Mouse (Mus musculus) olfactory bulb, adult 2 months (tissue): ENCODE measurements around the gene Snorc. TPM values are rescaled to one million over a fixed set of nuclear protein-coding genes. Genes with fewer than 3 reads are reported as not detected.
A peak's percentile ranks its signal among the peaks of the same experiment; 100 is the strongest.
"Not testable (repeated sequence)": the region's sequence is repeated elsewhere in the genome, so short reads cannot be mapped to it uniquely, and the experiment has no call there.

Experiments used
- H3K27ac ChIP-seq: fragments of 200-500 bp; 2 replicates; pipeline ENCODE4 v1.5.1; 2012; ENCODE audit warnings: low read depth, low read length; ENCODE audit not compliant: insufficient read depth
- H3K4me1 ChIP-seq: fragments of 200-500 bp; 2 replicates; pipeline ENCODE4 v1.6.1; 2012; ENCODE audit warnings: low read length; ENCODE audit not compliant: control insufficient read depth, insufficient read depth
- H3K4me3 ChIP-seq: fragments of 200-500 bp; 2 replicates; pipeline ENCODE4 v1.5.1; 2012; ENCODE audit warnings: mild to moderate bottlenecking, low read depth, low read length, moderate library complexity; ENCODE audit not compliant: insufficient read depth
- CTCF ChIP-seq: fragments of 200-500 bp; IDR thresholded peaks from 2 replicates; pipeline ENCODE4 v1.5.1; 2012; ENCODE audit warnings: low read depth, mild to moderate bottlenecking, low read length, moderate library complexity; ENCODE audit not compliant: insufficient read depth
- POLR2A ChIP-seq: fragments of 200-500 bp; IDR thresholded peaks from 2 replicates; pipeline ENCODE4 v1.6.1; 2012; ENCODE audit warnings: mild to moderate bottlenecking, low read depth, low read length, moderate library complexity; ENCODE audit not compliant: insufficient read depth
- WGBS: fragments of 180-500 bp; shearing (Covaris S2); methylation state at CpG from one replicate; pipeline ENCODE4 v1.1.7; 2018; 5-methylcytosine and 5-hydroxymethylcytosine counted together
- polyA plus RNA-seq: library from polyadenylated mRNA; stranded (reverse); fragments of >200 nt; gene quantifications from 2 replicates; pipeline ENCODE4 v1.2.4, GENCODE M21; 2012; ENCODE audit warnings: low replicate concordance; ENCODE audit not compliant: missing spikeins, insufficient read depth, insufficient read length

The Snorc gene
- polyA plus RNA-seq: not detected in 2 replicates

GRCm38 (mm10) chr1:87469971-87470370 lies at the start of gene Snorc:
Gene Snorc, plus strand, starts transcription at chr1:87470271.
- WGBS: 44% methylated on average over 8 of the region's 10 CpGs
- not testable (repeated sequence) for H3K4me1 ChIP-seq, H3K4me3 ChIP-seq, H3K27ac ChIP-seq

DNA sequence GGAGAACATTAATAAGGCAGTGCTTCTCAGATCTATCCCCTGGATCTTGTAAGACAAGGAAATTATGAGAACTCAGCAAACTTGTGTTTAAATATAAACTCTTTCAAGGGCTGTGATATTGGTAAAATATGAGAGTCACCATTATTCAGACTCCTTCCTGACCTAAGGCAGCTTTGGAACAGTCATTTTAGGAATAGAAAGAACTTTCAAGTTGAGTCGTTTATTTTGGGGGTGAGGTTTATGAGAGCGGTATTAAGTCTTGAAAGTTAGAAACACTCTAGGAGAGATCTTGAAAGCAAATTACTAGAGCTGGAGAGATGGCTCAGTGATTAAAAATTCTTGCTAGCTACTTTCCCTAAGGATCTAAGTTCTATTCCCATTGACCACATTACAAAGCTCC lies 34.9 kb upstream of the Snorc start:
- no peaks in the 10 kb centered on the region for H3K4me1 ChIP-seq
- WGBS: 91% methylated on average over 2 of the region's 2 CpGs
- H3K27ac ChIP-seq: no peak overlapping the region
- no peak overlapping the region for H3K4me3 ChIP-seq
- no peak for TF ChIP-seq POLR2A
- no peak for TF ChIP-seq CTCF

DNA sequence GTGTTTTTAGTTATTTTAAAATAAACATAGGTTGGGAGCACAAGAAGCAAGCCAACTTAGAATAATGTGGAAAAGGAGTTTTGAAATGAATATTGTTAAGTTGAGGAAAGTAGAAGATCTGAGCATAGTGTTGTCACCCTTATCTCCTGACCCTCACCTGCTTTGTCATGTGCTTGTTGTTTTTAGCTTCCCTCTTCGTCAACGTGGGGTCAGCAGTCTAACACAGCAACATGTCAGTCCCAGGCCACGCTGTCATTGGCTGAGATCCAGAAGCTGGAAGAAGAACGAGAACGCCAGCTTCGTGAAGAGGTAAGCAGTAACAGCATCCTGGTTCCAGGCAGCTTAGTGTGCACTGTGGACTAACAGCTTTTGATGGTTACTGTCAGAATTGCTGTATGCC lies 33.5 kb upstream of the Snorc start:
- Histone ChIP-seq H3K27ac (no peak overlapping the region), H3K4me1 (no peaks in the 10 kb centered on the region), H3K4me3 (no peak overlapping the region)
- no peak for TF ChIP-seq CTCF
- no peak for TF ChIP-seq POLR2A
- 73% methylated on average over 6 of the region's 6 CpGs for WGBS

GRCm38 (mm10) chr1:87447183-87448104 lies 22.6 kb upstream of the Snorc start:
- no peak overlapping the region for H3K27ac ChIP-seq
- TF ChIP-seq CTCF: peak; percentile 40; the same call in 1 of the 2 replicates
- no peak for TF ChIP-seq POLR2A
- WGBS: 38% methylated on average over 5 of the region's 5 CpGs
- H3K4me1 ChIP-seq: no peaks in the 10 kb centered on the region
- no peak overlapping the region for H3K4me3 ChIP-seq

- WGBS: 83% methylated on average over 4 of the region's 4 CpGs
- Histone ChIP-seq H3K27ac (no peak overlapping the region), H3K4me3 (no peak overlapping the region), H3K4me1 (no peaks in the 10 kb centered on the region)
- no peak for TF ChIP-seq CTCF
- no peak for TF ChIP-seq POLR2A
Measured at GRCm38 (mm10) chr1:87449432-87449831, 20.6 kb upstream of the Snorc start.

GRCm38 (mm10) chr1:87456425-87456824 lies 13.6 kb upstream of the Snorc start:
- no peaks in the 10 kb centered on the region for H3K4me1 ChIP-seq
- H3K4me3 ChIP-seq: no peak overlapping the region
- WGBS: 95% methylated on average over 1 of the region's 1 CpGs

DNA sequence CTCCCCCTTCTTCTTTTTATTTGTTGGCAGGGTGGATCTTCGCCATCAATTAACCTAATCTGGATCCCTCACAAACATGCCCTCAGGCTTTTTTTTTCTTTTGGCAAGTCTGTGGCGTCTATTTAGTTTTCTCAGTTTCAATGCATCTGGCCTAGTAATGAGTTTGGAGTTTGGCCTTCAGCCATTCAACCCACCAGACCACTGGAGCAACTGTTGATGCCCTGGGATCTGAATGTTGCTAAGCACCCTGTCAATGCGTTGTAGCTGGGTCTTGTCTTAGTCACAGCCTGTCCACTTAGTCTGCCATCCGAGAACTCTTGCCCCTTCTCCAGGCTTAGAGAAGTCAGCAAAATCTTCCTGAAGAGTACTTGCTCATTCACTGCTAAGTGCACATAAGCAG lies 12.0 kb upstream of the Snorc start:
- no peak overlapping the region for H3K27ac ChIP-seq
- WGBS: 28% methylated on average over 4 of the region's 4 CpGs
- no peaks in the 10 kb centered on the region for H3K4me1 ChIP-seq
- no peak overlapping the region for H3K4me3 ChIP-seq
- TF ChIP-seq POLR2A (no peak), CTCF (no peak)

More at GRCm38 (mm10) chr1:87456425-87456824, 13.6 kb upstream of the Snorc start:
- no peak overlapping the region for H3K27ac ChIP-seq
- TF ChIP-seq POLR2A: no peak
- no peak for TF ChIP-seq CTCF

DNA sequence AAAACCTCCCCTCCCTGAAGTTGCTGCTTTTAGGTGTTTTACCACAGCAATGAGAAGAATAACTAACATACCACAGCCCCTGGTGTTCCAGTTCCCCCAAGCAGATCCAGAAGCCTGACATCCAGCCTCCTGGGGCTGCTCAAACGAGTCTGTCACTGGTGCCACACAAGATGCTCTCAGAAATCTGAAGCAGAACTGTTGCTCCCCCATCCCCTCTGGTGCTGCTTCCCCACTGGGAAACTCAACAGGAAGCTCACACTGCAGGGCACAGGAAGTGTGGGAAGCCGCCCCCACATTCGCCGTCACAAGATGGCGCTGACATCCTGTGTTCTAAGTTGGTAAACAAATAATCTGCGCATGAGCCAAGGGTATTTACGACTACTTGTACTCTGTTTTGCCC lies 10.2 kb upstream of the Snorc start:
- H3K4me1 ChIP-seq, H3K4me3 ChIP-seq, H3K27ac ChIP-seq: not testable (repeated sequence)
- WGBS: 87% methylated on average over 7 of the region's 7 CpGs

DNA sequence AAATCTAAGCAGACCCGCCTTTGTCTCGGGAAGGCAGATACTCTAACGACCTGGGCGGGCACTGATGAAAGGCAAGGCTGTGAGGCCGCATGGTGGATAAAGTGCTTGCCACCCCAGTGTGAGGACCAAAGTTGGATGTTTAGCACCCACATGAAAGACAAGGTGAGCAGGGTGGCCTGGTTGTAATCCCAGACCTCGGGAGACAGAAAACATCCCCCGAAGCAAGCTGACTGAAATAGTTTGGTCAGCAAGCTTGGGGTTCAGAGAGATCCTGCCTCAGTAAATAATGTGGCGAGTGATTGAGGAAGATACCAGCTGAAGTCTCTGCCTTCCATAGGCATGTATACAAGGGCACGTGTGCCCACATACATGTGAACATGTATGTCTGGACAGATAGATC lies 2.6 kb upstream of the Snorc start:
- H3K4me3 ChIP-seq: no peak overlapping the region
- no peak overlapping the region for H3K27ac ChIP-seq
- whole genome bisulfite sequencing: 65% methylated on average over 9 of the region's 9 CpGs
- TF ChIP-seq POLR2A (no peak), CTCF (no peak)
- peaks cover 8% of the 10 kb centered on the region for H3K4me1 ChIP-seq

- TF ChIP-seq POLR2A (no peak), CTCF (no peak)
- Histone ChIP-seq H3K4me1 (peaks cover 8% of the 10 kb centered on the region), H3K27ac (no peak overlapping the region), H3K4me3 (no peak overlapping the region)
- 66% methylated on average over 6 of the region's 6 CpGs for WGBS
Measured at GRCm38 (mm10) chr1:87468321-87468720, 1.8 kb upstream of the Snorc start.
